Mouse (Mus musculus) heart, embryonic 12.5 days (tissue): ENCODE measurements around the gene Gm3164. TPM values are rescaled to one million over a fixed set of nuclear protein-coding genes. Genes with fewer than 3 reads are reported as not detected.
"Not testable (repeated sequence)": the region's sequence is repeated elsewhere in the genome, so short reads cannot be mapped to it uniquely, and the experiment has no call there.

Experiments used
- ATAC-seq: fragments of 200-750 bp; cut with Nextera tagmentation; 2 replicates; pipeline ENCODE4 v1.8.0; 2017; ENCODE audit warnings: moderate TSS enrichment, moderate library complexity; ENCODE audit not compliant: insufficient number of reproducible peaks, low FRiP score
- H3K27ac ChIP-seq: fragments of 300-500 bp; sonication (generic); 2 replicates; pipeline ENCODE4 v1.5.1; 2016; ENCODE audit warnings: mild to moderate bottlenecking, moderate library complexity; ENCODE audit not compliant: poor library complexity, severe bottlenecking
- H3K27me3 ChIP-seq: fragments of 300-500 bp; sonication (generic); replicated peaks from 2 replicates; pipeline ENCODE4 v1.6.1; 2016; ENCODE audit warnings: mild to moderate bottlenecking, moderate library complexity
- H3K36me3 ChIP-seq: fragments of 300-500 bp; sonication (generic); 2 replicates; pipeline ENCODE4 v1.6.1; 2016; ENCODE audit warnings: mild to moderate bottlenecking, moderate library complexity
- H3K4me1 ChIP-seq: fragments of 300-500 bp; sonication (generic); replicated peaks from 2 replicates; pipeline ENCODE4 v1.6.1; 2016; ENCODE audit warnings: mild to moderate bottlenecking
- H3K4me2 ChIP-seq: fragments of 300-500 bp; sonication (generic); 2 replicates; pipeline ENCODE4 v1.6.1; 2016; ENCODE audit warnings: mild to moderate bottlenecking, moderate library complexity
- H3K4me3 ChIP-seq: fragments of 300-500 bp; sonication (generic); 2 replicates; pipeline ENCODE4 v1.5.1; 2016; ENCODE audit warnings: mild to moderate bottlenecking
- H3K9ac ChIP-seq: fragments of 300-500 bp; sonication (generic); 2 replicates; pipeline ENCODE4 v1.6.1; 2016; ENCODE audit warnings: mild to moderate bottlenecking, moderate library complexity
- H3K9me3 ChIP-seq: fragments of 300-500 bp; sonication (generic); replicated peaks from 2 replicates; pipeline ENCODE4 v1.6.1; 2016; ENCODE audit warnings: mild to moderate bottlenecking, moderate library complexity
- WGBS: fragments of 180-500 bp; shearing (Covaris S2); methylation state at CpG from one replicate; pipeline ENCODE4 v1.1.7; 2016; 5-methylcytosine and 5-hydroxymethylcytosine counted together
- polyA plus RNA-seq: library from polyadenylated mRNA; unstranded; fragments of >200 nt; fragmentation: Nextera tagmentation; extraction: Ambion mirVana; gene quantifications from 2 replicates; pipeline ENCODE4 v1.2.1, GENCODE M21; 2016

Gm3164 gene
- polyA plus RNA-seq, 1 experiment from 2014 or later, result 0.42 TPM

- ATAC-seq, H3K4me2 ChIP-seq, H3K9me3 ChIP-seq, H3K27me3 ChIP-seq, H3K27ac ChIP-seq, H3K4me3 ChIP-seq, H3K9ac ChIP-seq, H3K4me1 ChIP-seq, H3K36me3 ChIP-seq: not testable (repeated sequence)
- 32% methylated on average over 1 of the region's 1 CpGs for WGBS
These were observed 5.3 kb upstream of the Gm3164 start for GRCm38 (mm10) chr14:4409939-4410338.

DNA sequence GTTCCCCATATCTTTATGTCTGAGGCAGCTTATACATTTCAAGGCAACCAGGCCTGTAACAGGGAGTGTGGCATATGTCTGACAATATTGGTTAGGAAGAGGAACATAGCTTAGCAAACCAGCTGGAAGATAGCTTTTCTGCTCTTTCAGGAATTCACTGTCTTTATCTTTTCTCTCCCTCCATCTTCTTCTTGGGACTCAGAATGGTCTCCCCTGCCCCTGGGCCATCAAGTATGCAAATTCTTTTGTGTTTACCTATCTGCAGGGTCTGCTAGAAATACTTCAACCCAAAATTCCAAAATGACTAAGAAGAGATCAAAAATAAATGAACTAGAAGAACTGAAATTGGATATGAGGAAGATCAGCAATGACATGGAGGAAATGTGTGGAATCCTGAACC is 15.4 kb downstream of the Gm3164 start, which contains the start of gene Gm3173:
TSS of gene Gm3173 (plus strand) at position 301 of the 400 bp plus-strand sequence.
- H3K9ac ChIP-seq, ATAC-seq, H3K4me1 ChIP-seq, H3K36me3 ChIP-seq, H3K4me2 ChIP-seq, H3K4me3 ChIP-seq, H3K27me3 ChIP-seq, H3K9me3 ChIP-seq, H3K27ac ChIP-seq: not testable (repeated sequence)

DNA sequence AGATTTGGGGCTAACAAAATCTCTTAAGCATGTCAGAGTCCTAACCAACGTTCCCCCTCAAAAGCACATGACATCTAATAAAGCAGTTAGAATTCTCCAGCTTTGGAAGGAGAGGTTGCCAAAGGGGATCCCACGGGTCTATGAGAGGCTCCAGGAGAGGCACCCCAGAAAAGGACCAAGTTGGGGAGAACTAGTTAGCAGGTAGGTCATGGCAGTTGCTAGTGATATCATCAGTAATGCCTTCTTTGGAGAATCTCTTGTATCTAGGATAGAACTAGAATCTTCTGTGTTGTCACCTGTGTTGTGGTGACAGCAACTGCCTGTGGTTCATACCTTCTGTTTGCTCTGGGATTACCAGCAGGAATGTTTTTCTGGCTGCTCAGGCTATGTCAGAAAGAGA is 66.2 kb downstream of the Gm3164 start, which contains the start of gene Gm3182:
TSS of gene Gm3182 (plus strand) at position 301 of the 400 bp plus-strand sequence.
- not testable (repeated sequence) for ATAC-seq, H3K9me3 ChIP-seq, H3K4me1 ChIP-seq, H3K27ac ChIP-seq, H3K4me3 ChIP-seq, H3K36me3 ChIP-seq, H3K4me2 ChIP-seq, H3K9ac ChIP-seq, H3K27me3 ChIP-seq
- WGBS, result 79% methylated on average over 1 of the region's 2 CpGs

Other genes with a start within 250 kb of the Gm3164 start
- 0.21 and 0.50 TPM in 2 replicates for gene Gm2974, start 232.9 kb upstream of the Gm3164 start, polyA plus RNA-seq
- not detected in 2 replicates for gene Gm3138, start 165.8 kb upstream of the Gm3164 start, polyA plus RNA-seq
- not detected in 2 replicates for gene Gm3149, start 98.2 kb upstream of the Gm3164 start, polyA plus RNA-seq
- 0.24 and 0.64 TPM in 2 replicates for gene 2610042L04Rik, start 80.7 kb upstream of the Gm3164 start, polyA plus RNA-seq
- gene Gm3159, start 17.9 kb upstream of the Gm3164 start, polyA plus RNA-seq, result not detected in 2 replicates
- not detected in 2 replicates for gene Gm3173, start 15.5 kb downstream of the Gm3164 start, polyA plus RNA-seq
- gene Gm3182, start 66.3 kb downstream of the Gm3164 start, polyA plus RNA-seq, result not detected in 2 replicates
- 0.24 TPM in 1 of 2 replicates, not detected in the other for gene Gm3047, start 140.0 kb downstream of the Gm3164 start, polyA plus RNA-seq
- not detected in 2 replicates for gene Gm8159, start 216.9 kb downstream of the Gm3164 start, polyA plus RNA-seq
- gene Gm3239, start 248.7 kb downstream of the Gm3164 start, polyA plus RNA-seq, result 0.41 and 0.87 TPM in 2 replicates